Mouse (Mus musculus): Measurements from ENCODE around the gene Grm2. TPM values are rescaled to one million over a fixed set of nuclear protein-coding genes. Genes with fewer than 3 reads are reported as not detected.
"Not testable (repeated sequence)": the region's sequence is repeated elsewhere in the genome, so short reads cannot be mapped to it uniquely, and the experiment has no call there.

Gene Grm2
- total RNA-seq, 1 experiment, result 1.7 TPM

DNA sequence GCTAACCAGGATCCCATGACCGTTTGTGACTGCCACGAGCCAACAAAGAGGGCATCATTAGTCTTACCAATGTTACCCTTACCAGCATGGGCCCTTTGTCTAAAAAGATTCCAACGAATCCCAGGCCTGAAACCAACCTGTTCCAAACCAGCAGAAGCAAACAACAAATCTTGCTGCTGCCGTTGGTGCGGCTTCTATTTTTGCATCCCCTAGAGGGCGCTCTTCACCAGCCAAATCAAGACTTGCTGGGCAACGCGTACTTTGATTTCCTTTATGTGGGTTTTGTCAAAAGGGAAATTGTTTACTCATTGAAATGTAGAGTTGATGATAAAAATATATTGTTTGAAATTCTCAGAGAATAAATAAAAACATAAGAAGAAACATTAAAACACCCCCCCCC is 55.3 kb downstream of the Grm2 start:
- H3K4me3 ChIP-seq (ENCODE audit: insufficient read depth in 1 of 2, low read depth in 1 of 2, low read length in 2 of 2, poor library complexity in 1 of 2, severe bottlenecking in 1 of 2), result no peak overlapping the region
- in situ Hi-C loops (cut with MboI; ENCODE audit: low sequenced_read_pairs in 2 of 2, unreplicated experiment in 2 of 2), result no loop called here

DNA sequence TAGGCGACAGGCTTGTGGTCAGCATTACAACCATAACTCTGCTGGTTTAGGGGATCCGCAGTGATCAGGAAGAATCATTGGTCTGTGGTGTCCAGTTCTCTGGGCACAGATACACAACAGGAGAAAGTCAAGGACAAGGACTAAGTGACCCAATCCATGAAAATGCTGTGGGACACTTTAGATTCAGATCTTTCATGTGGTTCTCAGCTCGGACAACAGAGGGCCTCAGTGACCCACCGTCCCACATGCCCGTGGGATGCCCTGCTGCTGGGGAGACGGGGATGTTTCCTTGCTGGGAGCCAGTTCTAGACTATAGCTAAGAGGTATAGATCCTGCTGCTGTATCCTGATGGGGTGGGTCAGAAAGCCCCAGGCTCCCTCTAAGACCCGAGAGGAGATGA is 57.4 kb downstream of the Grm2 start:
- Histone ChIP-seq H3K27ac (ENCODE audit: insufficient read depth, low read depth, low read length, poor library complexity, severe bottlenecking) (no peak overlapping the region), H3K9me3 (ENCODE audit: control insufficient read depth, insufficient read depth, low read depth, low read length) (no peaks in the 10 kb centered on the region), H3K36me3 (ENCODE audit: control insufficient read depth, insufficient read depth, low read length, poor library complexity, severe bottlenecking) (no peaks in the 10 kb centered on the region), H3K4me1 (ENCODE audit: control insufficient read depth in 2 of 2, insufficient read depth in 2 of 2, low read length in 2 of 2, poor library complexity in 1 of 2) (no peaks in the 10 kb centered on the region), H3K9ac (ENCODE audit: insufficient read depth, low read depth, low read length, poor library complexity, severe bottlenecking) (no peak overlapping the region), H3K4me3 (ENCODE audit: insufficient read depth in 1 of 2, low read depth in 1 of 2, low read length in 2 of 2, poor library complexity in 1 of 2, severe bottlenecking in 1 of 2) (no peak overlapping the region; a peak in 1 of 4 replicates)
- TF ChIP-seq ZNF384 (IDR thresholded peaks at IDR 0.05; ENCODE audit: low read depth, low read length) (no peak), CHD2 (IDR thresholded peaks at IDR 0.05; ENCODE audit: low read depth, low read length) (no peak), MAFK (IDR thresholded peaks at IDR 0.05; ENCODE audit: insufficient read depth, low read depth, low read length) (no peak)
- DNase-seq (ENCODE audit: low read depth, low spot score), result no peak
- in situ Hi-C loops (cut with MboI; ENCODE audit: low sequenced_read_pairs in 2 of 2, unreplicated experiment in 2 of 2), result no loop called here

More for the DNA sequence above, 55.3 kb downstream of the Grm2 start:
- Histone ChIP-seq H3K27ac (ENCODE audit: insufficient read depth, low read depth, low read length, poor library complexity, severe bottlenecking) (no peak overlapping the region), H3K4me1 (ENCODE audit: control insufficient read depth in 2 of 2, insufficient read depth in 2 of 2, low read length in 2 of 2, poor library complexity in 1 of 2) (no peaks in the 10 kb centered on the region), H3K9ac (ENCODE audit: insufficient read depth, low read depth, low read length, poor library complexity, severe bottlenecking) (peak overlapping the region; percentile 11; the same call in 1 of the 2 replicates), H3K36me3 (ENCODE audit: control insufficient read depth, insufficient read depth, low read length, poor library complexity, severe bottlenecking) (no peaks in the 10 kb centered on the region), H3K9me3 (ENCODE audit: control insufficient read depth, insufficient read depth, low read depth, low read length) (no peaks in the 10 kb centered on the region)
- DNase-seq (ENCODE audit: low read depth, low spot score), result peak; percentile 64
- TF ChIP-seq MAFK (IDR thresholded peaks at IDR 0.05; ENCODE audit: insufficient read depth, low read depth, low read length), result no peak
- TF ChIP-seq ZNF384 (IDR thresholded peaks at IDR 0.05; ENCODE audit: low read depth, low read length), result peak; percentile 84
- no peak for TF ChIP-seq HCFC1 (IDR thresholded peaks at IDR 0.05; ENCODE audit: borderline replicate concordance, insufficient read depth, low read length)
- no peak for TF ChIP-seq CHD2 (IDR thresholded peaks at IDR 0.05; ENCODE audit: low read depth, low read length)
- TF ChIP-seq ZC3H11A (IDR thresholded peaks at IDR 0.05; ENCODE audit: borderline replicate concordance, low read depth, low read length), result peak; percentile 23; the same call in 1 of the 2 replicates

DNA sequence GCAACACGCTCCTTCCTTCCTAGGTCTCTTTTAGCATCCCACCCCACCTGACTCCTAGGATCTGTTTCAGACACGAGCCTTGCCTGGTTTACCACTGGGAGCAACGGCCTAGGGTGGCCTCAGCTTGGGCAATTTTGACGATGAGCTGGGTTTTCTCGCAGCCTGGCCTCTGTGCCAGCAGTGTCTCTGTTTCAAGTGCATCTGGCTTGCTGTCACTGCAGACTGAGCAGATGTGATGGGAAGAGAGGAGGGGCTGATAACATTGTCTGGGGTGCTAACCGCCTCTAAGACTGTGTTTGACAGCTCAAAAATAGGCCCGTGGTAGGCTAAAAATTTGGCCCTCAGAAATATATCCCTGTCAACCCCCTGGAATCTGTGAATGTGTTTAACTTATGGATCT is 60.0 kb downstream of the Grm2 start:
- no peak overlapping the region for H3K4me3 ChIP-seq (ENCODE audit: insufficient read depth in 1 of 2, low read depth in 1 of 2, low read length in 2 of 2, poor library complexity in 1 of 2, severe bottlenecking in 1 of 2)
- no peaks in the 10 kb centered on the region for H3K36me3 ChIP-seq (ENCODE audit: control insufficient read depth, insufficient read depth, low read length, poor library complexity, severe bottlenecking)
- no peak for DNase-seq (ENCODE audit: low read depth, low spot score)
- TF ChIP-seq ZC3H11A (IDR thresholded peaks at IDR 0.05; ENCODE audit: borderline replicate concordance, low read depth, low read length) (no peak), ZNF384 (IDR thresholded peaks at IDR 0.05; ENCODE audit: low read depth, low read length) (no peak), CHD2 (IDR thresholded peaks at IDR 0.05; ENCODE audit: low read depth, low read length) (no peak), HCFC1 (IDR thresholded peaks at IDR 0.05; ENCODE audit: borderline replicate concordance, insufficient read depth, low read length) (no peak), MAFK (IDR thresholded peaks at IDR 0.05; ENCODE audit: insufficient read depth, low read depth, low read length) (no peak)
- in situ Hi-C loops (cut with MboI; ENCODE audit: low sequenced_read_pairs in 2 of 2, unreplicated experiment in 2 of 2), result no loop called here
- H3K27ac ChIP-seq (ENCODE audit: insufficient read depth, low read depth, low read length, poor library complexity, severe bottlenecking), result no peak overlapping the region
- no peaks in the 10 kb centered on the region for H3K9me3 ChIP-seq (ENCODE audit: control insufficient read depth, insufficient read depth, low read depth, low read length)
- no peak overlapping the region for H3K9ac ChIP-seq (ENCODE audit: insufficient read depth, low read depth, low read length, poor library complexity, severe bottlenecking)
- no peaks in the 10 kb centered on the region for H3K4me1 ChIP-seq (ENCODE audit: control insufficient read depth in 2 of 2, insufficient read depth in 2 of 2, low read length in 2 of 2, poor library complexity in 1 of 2)

DNA sequence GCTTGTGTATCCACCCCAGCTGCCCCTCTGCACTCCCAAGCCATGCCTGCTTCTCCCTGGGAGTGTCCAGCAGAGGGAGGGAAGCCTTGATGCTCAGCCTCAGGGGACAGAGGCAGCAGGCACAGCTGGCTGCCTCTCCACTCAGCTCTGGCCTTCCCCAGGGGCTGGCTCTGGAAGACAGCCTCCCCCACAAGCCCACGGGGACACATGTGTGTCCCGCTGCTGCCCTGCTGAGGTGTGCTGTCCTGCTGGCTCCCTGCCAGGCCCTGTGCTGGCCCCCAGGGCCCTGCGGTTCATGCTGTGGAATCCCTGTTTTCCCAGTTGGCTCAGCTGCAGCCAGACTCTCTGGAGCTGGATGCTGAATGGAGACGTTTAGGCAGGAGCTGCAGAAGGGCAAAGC is 60.5 kb downstream of the Grm2 start:
- H3K9ac ChIP-seq (ENCODE audit: insufficient read depth, low read depth, low read length, poor library complexity, severe bottlenecking); H3K4me3 ChIP-seq (ENCODE audit: insufficient read depth in 1 of 2, low read depth in 1 of 2, low read length in 2 of 2, poor library complexity in 1 of 2, severe bottlenecking in 1 of 2); in situ Hi-C loops (cut with MboI; ENCODE audit: low sequenced_read_pairs in 2 of 2, unreplicated experiment in 2 of 2); H3K4me1 ChIP-seq (ENCODE audit: control insufficient read depth in 2 of 2, insufficient read depth in 2 of 2, low read length in 2 of 2, poor library complexity in 1 of 2); H3K36me3 ChIP-seq (ENCODE audit: control insufficient read depth, insufficient read depth, low read length, poor library complexity, severe bottlenecking); H3K27ac ChIP-seq (ENCODE audit: insufficient read depth, low read depth, low read length, poor library complexity, severe bottlenecking); DNase-seq (ENCODE audit: low read depth, low spot score); H3K9me3 ChIP-seq (ENCODE audit: control insufficient read depth, insufficient read depth, low read depth, low read length): not testable (repeated sequence)

Other genes starting within 250 kb of the Grm2 start
- gene Rpl29, start 226.6 kb downstream of the Grm2 start, total RNA-seq (2012; rRNA removed), result 43.7 and 61.2 TPM in 2 replicates
- 28.8 and 40.3 TPM in 2 replicates for gene Acy1, start 217.8 kb downstream of the Grm2 start, total RNA-seq (2012; rRNA removed)
- gene Abhd14b, start 208.6 kb downstream of the Grm2 start, total RNA-seq (2012; rRNA removed), result 1.9 and 4.2 TPM in 2 replicates
- gene Abhd14a, start 208.4 kb downstream of the Grm2 start, total RNA-seq (2012; rRNA removed), result 23.0 and 55.6 TPM in 2 replicates
- gene Pcbp4, start 202.8 kb downstream of the Grm2 start, total RNA-seq (2012; rRNA removed), result 140 and 176 TPM in 2 replicates
- 0.22 and 0.58 TPM in 2 replicates for gene Gpr62, start 190.1 kb downstream of the Grm2 start, total RNA-seq (2012; rRNA removed)
- 187 and 223 TPM in 2 replicates for gene Rrp9, start 180.1 kb downstream of the Grm2 start, total RNA-seq (2012; rRNA removed)
- 2.2 and 6.0 TPM in 2 replicates for gene Parp3, start 179.1 kb downstream of the Grm2 start, total RNA-seq (2012; rRNA removed)
- 1.7 TPM in 1 of 2 replicates, not detected in the other for gene Iqcf1, start 156.1 kb downstream of the Grm2 start, total RNA-seq (2012; rRNA removed)
- gene Iqcf5, start 141.5 kb downstream of the Grm2 start, total RNA-seq (2012; rRNA removed), result 0.89 TPM in 1 of 2 replicates, not detected in the other
- not detected in 2 replicates for gene Iqcf3, start 94.5 kb downstream of the Grm2 start, total RNA-seq (2012; rRNA removed)
- gene Iqcf4, start 85.1 kb downstream of the Grm2 start, total RNA-seq (2012; rRNA removed), result not detected in 2 replicates
- gene Iqcf6, start 29.5 kb downstream of the Grm2 start, total RNA-seq (2012; rRNA removed), result 0.53 TPM in 1 of 2 replicates, not detected in the other
- gene Tex264, start 29.8 kb upstream of the Grm2 start, total RNA-seq (2012; rRNA removed), result 65.9 and 70.5 TPM in 2 replicates
- 20.5 and 21.4 TPM in 2 replicates for gene Rad54l2, start 133.1 kb upstream of the Grm2 start, total RNA-seq (2012; rRNA removed)
- gene Dcaf1, start 165.8 kb upstream of the Grm2 start, total RNA-seq (2012; rRNA removed), result 50.7 and 52.9 TPM in 2 replicates
- gene Rbm15b, start 231.3 kb upstream of the Grm2 start, total RNA-seq (2012; rRNA removed), result 38.6 and 42.3 TPM in 2 replicates
- gene Manf, start 235.9 kb upstream of the Grm2 start, total RNA-seq (2012; rRNA removed), result 510 and 517 TPM in 2 replicates